Mouse (Mus musculus) heart, postnatal 0 days (tissue): Measurements from ENCODE around the gene Tmem117.

Experiments
- CTCF ChIP-seq: IDR thresholded peaks from 2 replicates; pipeline ENCODE4 v1.5.1; 2016; ENCODE audit warnings: antibody characterized with exemption, control low read depth, low read depth
- EP300 ChIP-seq: IDR thresholded peaks from 2 replicates; pipeline ENCODE4 v1.6.1; 2016; ENCODE audit warnings: antibody characterized with exemption, low read depth

GRCm38 (mm10) chr15:94835634-94836033 is 206.6 kb downstream of the Tmem117 start:
- TF ChIP-seq CTCF (no peak), EP300 (no peak)
